Mouse (Mus musculus) cerebellum, postnatal 4 days (tissue): ENCODE results near the gene Zfp12.

Experiments
- DNase-seq, 2 experiments: peaks; one replicate each; pipeline ENCODE4 v3.0.0; 2022; ENCODE audit warnings: low spot score in 2 of 2, mixed read lengths in 1 of 2

The Zfp12 gene

DNA sequence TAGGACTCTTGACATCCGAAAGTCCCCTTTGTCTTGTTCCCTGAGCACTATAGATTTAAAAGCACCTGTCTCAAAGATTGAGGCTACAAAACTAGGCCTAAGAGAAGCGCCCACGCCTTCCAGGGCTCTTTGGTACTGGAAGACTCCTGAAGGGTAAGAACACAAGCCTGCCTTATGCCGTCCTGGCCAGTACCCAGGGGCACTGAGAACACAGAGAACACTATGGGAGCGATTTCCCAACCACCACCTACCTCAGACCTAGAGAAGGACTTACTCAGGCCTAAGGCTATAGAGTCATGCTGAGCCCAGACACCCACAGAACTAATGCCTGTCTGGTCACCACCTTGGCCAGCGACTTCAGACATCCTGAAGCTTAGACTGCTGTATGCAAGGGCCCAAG lies 31.8 kb downstream of the Zfp12 start:
- no peak for DNase-seq

DNA sequence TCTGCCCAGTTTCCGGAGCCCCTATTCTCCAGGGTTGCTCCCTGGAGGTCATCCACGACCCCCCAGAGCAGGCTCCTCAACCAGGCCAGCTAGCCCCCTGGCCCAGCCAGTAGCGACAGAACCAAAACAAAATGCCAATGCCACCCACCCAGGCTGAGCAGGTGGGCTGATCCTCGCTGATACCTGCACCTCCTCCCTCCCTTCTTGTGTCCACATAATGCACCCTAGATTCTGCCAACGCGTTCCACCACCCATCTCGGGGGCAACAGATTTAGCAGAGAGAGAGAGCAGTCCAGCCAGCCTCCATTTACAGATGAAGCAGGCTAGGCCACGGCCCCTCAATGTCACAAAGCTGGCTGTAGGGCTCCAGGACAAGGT lies 34.0 kb downstream of the Zfp12 start:
- DNase-seq = no peak

DNA sequence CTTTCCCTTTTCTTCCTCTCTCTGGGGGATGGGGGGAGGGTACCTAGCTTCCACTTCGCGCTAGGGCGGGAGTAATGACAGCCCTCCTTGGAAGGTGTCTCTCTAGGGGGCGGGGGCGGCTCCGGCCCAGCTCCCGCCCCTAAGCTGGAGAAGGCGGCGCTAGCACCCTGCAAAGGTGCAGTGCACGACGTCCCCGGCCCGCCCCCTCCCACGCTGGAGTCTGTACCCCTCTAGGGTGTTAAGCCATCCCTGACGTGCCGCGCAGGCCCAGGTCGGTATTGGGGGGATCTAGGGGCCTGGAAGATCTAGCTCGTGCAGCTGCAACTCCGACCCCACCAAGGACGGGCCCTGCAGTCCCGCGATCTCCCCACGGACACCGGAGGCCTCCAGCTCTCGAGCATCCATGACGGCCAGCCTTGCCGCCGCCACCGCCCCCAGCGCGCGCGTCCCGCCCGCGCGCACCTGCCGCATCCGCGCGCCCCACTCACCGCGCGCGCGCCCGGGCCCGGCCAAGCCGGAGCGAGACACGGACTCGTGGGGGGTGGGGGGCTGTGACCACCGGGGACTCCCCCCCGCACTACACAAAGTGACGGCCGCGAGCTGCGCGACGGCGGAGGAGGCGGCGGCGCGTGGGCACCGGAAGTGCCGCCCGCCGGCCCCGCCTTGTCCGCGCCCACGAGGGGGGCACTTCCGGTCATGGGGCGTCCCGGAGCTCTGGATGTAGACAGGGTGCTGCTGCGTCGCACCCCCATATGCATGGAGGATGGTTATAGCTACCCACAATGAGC lies 34.6 kb downstream of the Zfp12 start, which contains the start of gene Zfp316:
Gene Zfp316, minus strand, starts transcription at position 660 of the 788 bp plus-strand sequence.
- DNase-seq = peak in 1 of 2 experiments; percentile 74

DNA sequence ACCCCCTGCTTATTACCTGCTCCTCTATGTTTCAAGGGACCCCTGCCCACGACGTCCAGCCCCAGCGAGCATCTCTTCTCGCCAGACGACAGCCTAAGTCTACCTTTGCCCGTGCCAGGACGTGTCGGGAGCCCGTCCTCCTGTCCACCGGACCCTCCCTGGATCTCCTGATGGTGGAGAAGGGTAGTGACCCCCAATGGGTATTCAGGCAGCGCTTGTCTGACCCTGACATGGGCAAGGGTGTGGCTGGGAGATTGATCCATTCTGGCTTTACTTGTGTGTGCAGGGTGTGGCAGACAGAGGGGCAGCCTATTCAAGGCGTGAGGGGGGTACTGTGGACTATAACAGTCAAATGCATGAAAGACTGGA lies 35.2 kb downstream of the Zfp12 start:
- DNase-seq = no peak

DNA sequence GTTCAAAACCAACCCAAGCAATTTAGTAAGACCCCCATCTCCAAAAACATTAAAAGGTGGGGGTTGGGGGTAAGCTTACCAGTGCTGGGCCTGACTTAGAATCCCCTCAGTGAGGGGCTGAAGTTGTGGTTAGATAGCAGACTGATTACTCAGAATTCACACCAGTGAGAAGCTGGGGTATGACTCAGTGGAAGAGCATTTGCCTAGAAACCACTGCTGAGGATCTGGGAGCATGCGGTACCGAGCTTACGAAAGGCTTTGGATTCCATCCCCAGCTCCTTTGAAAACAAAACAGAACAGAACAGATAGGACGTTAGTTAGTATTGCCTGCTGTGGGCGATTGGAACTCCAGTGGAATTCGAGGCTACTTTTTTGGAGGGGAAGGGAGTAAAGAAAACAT lies 36.7 kb downstream of the Zfp12 start:
- no peak for DNase-seq

DNA sequence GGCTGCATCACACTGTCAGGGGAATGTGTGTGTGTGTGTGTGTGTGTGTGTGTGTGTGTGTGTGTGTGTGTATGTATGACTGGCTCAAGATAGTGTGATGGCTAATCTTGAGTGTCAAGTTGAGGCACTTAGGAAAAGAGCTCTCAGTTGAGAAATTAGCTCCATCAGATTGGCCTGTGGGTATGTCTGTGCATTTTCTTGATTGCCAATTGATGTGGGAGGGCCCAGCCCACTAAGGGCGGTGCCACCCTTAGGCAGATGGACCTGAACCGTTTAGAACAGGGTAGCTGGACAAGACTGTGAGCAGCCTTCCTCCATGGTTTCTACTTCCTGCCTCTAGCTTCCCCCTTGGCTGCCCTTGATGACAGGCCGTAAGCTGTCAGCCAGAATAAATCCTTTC lies 37.1 kb downstream of the Zfp12 start:
- no peak for DNase-seq

DNA sequence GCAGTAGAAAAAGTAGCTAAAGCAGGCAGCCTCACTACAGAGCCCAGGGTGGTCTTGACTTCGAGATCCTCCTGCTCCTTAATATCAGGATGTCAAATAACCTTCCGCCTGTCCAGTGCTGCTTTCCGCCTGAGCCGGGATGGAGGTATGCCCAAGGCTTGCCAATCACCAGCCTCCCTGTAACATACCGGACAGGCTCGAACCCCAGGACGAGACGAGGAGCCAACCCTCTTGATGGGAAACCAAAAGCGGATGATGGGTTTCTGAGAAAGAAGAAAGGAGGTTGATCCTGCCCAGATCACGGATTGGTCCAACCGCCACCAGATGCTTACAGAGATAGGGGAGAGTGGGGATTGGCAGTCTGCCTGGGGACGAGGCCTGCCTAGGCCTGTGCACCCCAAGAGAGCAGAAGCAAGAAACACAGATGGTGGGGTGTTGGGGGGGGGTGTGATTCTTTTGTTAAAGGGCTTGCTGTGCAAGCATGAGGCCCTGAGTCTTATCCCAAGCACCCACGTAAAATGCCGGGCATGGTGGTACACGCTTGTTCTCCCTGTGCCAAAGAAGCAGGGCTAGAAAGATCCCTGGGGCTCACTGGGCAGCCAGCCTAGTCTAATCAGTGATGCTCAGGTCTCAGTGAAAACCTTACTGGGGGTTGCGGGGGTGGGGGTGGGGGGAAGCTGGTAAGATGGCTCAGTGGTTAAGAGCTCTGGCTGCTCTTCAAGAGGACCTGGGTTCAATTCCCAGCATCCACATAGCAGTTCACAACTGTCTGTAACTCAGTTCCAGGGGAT lies 37.8 kb downstream of the Zfp12 start:
- peak in 1 of 2 experiments; percentile 43 for DNase-seq

DNA sequence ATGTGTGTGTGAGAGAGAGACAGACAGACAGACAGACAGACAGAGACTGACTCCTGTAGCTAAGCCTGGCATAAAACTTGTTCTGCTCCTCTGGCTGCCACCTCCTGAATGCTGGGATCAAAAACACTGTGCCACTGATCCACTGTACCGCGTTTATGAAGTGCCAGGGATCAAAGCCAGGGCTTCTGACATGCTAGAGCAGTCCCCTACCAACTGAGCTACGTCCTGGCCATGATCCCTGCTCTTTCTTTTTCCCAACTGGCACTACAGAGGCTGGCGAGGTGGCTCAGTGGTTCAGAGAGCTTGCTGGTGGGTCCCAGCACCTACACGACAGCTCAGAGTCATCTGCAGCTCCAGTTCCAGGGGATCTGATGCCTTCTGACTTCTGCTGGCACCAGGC lies 40.8 kb downstream of the Zfp12 start:
- DNase-seq = no peak

DNA sequence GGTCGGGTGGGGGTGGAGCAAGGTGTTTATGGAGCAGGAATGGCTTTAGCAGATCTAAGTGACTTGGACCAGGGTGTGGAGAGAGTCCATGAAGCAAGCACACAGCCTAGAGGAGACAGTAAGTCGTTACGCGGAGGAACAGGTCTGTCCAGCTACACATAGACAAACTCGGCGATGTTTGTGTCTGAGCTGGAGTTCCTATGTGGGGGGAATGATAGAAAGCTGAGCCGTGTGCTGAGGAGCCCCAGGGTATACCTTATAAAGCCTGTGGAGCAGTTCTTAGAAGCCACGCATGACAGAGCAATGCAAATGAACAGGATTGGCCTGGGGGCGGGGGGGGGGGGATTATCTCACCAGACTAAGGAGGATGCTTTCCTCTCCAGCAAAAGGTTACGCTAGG lies 44.3 kb downstream of the Zfp12 start:
- no peak for DNase-seq

DNA sequence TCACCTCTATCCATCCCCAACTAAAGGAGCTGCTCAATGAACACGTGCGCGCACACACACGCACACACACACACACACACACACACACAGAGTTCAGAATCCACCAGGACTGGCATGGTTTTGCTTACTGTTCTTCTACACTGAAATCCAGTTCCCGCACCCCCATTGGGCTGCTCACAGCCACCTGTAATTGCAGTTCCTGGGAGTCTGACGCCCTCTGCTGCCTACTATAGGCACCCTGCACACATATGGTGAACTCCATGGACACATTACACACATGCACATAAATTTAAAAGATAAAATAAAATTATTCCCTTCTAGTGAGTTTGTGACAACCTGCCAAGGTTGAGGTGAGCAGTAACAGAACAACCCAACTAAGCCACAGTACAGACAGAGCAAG lies 49.8 kb downstream of the Zfp12 start:
- DNase-seq = no peak

DNA sequence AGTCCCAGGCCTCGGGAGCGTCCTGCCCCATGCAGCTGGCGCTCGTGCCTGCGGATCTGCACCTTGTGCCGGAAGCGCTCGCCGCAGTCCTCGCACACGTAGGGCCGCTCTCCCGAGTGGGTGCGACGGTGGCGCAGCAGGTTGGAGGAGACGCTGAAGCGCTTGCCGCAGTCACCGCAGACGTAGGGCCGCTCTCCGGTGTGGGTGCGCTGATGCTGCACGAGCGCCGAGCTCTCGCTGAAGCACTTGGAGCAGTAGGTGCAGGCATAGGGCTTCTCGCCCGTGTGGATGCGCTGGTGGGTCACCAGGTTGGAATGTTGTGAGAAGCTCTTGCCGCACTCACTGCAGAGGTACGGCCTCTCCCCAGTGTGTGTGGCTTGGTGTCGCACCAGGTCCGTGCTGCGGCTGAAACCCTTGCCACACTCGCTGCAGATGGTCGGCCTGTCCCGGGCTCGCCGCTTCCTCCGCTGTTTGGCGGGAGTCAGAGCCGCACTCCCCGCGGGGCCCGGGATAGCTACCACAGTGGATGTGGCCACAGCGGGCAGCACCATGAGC lies 52.9 kb downstream of the Zfp12 start:
- DNase-seq = no peak

DNA sequence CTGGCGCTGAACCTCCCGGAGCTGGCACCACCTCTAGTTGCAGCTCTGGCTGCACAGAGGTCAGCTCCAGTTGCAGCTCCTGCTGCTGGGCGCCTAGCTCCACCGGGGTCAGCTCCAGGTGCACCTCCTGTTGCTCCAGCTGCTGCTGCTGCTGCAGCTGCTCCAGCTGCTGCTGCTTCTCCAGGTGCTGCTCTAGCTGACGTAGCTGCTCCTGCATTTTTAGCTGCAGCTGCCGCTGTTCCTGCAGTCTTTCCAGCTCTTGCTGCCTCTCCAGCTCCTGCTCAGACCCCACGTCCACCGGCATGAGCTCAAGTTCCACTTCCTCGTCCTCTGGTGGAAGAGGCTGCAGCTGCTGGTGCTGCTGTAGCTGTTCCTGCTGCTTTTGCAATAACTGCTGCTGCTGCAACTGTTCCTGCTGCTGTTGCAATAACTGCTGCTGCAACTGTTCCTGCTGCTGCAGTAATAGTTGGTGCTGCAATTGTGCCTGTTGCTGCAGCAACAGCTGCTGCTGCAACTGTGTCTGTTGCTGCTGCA lies 53.5 kb downstream of the Zfp12 start:
- DNase-seq = no peak

DNA sequence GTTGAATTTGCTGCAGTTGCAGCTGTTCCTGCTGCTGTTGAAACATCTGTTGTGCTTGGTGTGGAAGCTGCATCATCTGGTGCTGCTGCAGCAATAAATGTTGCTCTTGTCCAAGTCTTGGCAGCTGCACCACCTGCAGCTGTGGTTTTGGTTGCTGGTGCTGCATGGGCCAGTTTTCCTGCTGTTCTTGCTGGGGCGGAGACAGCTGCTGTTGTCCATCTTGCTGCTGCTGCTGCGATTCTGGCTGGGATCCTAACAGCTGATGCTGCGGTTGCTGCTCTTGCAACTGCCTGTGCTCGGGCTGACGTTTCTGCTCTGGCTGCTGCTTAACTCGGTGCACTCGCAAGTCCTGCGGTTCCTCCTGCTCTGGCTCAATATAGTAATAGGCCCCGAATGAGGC lies 54.3 kb downstream of the Zfp12 start:
- no peak for DNase-seq

DNA sequence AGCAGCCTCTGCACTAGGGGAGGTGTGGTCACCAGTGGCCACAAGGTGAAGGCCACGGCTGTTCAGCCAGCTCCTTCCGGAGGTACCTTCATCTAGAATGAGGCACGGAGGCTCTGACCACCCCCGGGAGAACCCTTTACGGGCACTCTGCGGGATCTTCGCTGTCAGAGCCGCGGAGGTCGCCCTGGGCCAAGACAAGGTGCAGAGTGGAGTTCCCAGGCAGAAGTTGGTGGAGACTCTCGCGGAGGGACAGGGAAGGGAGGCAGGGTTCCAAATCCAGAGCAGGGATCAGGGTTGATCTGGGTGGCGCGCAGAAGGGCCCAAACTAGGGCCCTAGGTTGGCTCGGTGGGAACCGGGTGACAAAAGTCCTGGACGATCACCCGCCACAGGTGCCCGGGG lies 57.9 kb downstream of the Zfp12 start:
- DNase-seq = no peak

DNA sequence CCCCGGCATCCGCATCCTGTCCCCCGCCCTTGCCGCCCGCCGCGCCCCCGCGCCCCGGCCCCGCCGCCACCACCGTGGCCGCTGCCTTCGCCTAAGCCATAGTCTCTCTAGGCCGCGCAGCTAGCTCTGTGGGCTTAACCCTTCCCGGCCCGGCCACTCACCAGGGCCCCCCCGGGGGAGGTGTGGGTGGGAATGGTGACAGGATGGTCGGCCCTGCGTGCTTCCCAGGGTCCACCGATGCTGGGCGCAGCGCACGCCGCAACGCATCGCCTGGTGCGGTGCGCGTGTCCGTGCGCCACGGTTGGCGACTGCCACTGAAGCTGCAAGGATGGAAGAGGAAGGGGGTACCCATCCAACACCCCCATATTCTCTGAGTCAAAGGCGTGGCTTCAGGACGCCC lies 58.4 kb downstream of the Zfp12 start, which contains the start of gene Zfp853:
Gene Zfp853, minus strand, starts transcription at position 220 of the 400 bp plus-strand sequence.
- no peak for DNase-seq

DNA sequence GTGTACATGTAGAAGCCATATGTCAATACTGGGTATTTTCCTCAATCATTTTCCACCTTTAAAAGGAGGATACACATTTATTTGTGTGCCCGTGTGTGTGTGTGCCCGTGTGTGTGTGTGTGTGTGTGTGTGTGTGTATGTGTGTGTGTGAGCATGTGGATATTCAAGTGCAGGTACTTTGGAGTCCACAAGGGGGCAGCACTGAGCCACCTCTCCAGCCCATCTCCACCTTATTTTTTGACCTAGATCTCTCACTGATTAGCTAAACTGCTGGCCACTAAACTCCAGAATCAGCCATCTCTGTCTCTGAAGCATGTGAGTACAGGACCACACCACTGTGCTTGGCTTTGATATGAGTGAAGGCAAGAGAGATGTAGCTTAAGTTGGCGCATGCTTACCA lies 59.9 kb downstream of the Zfp12 start:
- DNase-seq = no peak

DNA sequence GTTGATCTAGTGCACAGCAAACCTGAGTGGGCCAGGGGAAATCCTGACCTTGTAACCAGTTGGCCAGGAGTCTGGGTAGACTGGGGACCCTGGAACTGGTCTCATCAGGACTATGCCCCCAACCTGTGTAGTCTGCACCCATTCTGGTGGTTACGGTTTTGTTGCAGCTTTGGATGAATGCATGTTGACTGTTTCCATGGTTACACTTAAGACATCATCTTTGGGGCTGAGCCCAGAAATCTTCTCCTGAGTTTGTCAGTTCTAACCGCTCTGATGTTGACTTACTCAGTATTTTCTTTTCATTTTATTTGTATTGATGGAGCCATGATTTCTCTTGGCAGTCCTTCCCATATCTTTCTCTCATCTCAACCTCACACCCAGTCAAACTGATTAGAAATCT lies 60.4 kb downstream of the Zfp12 start:
- DNase-seq = no peak

DNA sequence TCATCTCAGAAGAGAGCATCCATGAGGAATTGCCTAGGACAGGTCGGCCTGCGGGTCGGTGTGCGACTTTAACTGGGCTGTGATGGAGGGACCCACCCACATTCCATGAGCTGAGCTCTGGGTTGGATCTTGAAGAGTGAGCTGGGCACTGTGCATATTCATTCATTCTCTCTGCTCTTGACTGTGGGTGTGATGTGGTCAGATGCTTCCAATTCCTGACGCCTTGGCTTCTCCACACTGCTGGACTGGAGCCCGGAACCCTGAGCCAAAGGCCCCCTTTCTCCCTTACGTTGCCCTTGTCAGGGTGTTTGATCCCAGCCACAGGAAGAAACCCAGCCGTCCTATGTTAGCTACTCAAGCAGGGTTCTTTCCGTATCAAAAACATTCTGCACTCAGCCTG lies 63.0 kb downstream of the Zfp12 start:
- no peak for DNase-seq

DNA sequence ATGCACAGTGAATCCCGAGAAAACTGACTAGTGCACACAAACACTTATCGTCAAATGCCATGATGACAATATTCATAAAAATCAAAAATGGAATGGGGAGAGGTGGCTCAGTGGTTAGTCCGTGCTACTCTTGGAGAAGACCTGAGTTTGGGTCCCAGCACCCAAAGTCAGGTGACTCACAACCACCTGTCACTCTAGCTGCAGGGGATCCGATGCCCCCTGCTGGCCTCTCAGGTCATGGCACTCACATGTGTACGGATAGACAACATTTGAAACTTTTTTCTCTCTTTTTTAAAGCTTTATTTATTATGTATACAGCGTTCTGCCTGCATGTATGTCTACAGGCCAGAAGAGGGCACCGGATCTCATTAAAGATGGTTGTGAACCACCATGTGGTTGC lies 63.4 kb downstream of the Zfp12 start:
- DNase-seq = no peak
